Mouse (Mus musculus) midbrain, embryonic 15.5 days (tissue): ENCODE measurements around the gene Vmn1r129. TPM values are rescaled to one million over a fixed set of nuclear protein-coding genes. Genes with fewer than 3 reads are reported as not detected.
"Not testable (repeated sequence)": the region's sequence is repeated elsewhere in the genome, so short reads cannot be mapped to it uniquely, and the experiment has no call there.

ENCODE experiments used
- ATAC-seq: fragments of 200-750 bp; cut with Nextera tagmentation; replicated peaks from 2 replicates; pipeline ENCODE4 v1.8.0; 2017; ENCODE audit warnings: moderate TSS enrichment
- H3K27ac ChIP-seq: fragments of 300-500 bp; sonication (generic); 2 replicates; pipeline ENCODE4 v1.5.1; 2015; ENCODE audit warnings: mild to moderate bottlenecking, inconsistent platforms
- H3K27me3 ChIP-seq: fragments of 300-500 bp; sonication (generic); replicated peaks from 2 replicates; pipeline ENCODE4 v1.6.1; 2015; ENCODE audit warnings: inconsistent platforms
- H3K36me3 ChIP-seq: fragments of 300-500 bp; sonication (generic); replicated peaks from 2 replicates; pipeline ENCODE4 v1.6.1; 2015; ENCODE audit warnings: inconsistent platforms
- H3K4me1 ChIP-seq: fragments of 300-500 bp; sonication (generic); 2 replicates; pipeline ENCODE4 v1.6.1; 2015; ENCODE audit warnings: inconsistent platforms
- H3K4me2 ChIP-seq: fragments of 300-500 bp; sonication (generic); 2 replicates; pipeline ENCODE4 v1.6.1; 2015; ENCODE audit warnings: inconsistent platforms, mild to moderate bottlenecking, moderate library complexity
- H3K4me3 ChIP-seq: fragments of 300-500 bp; sonication (generic); 2 replicates; pipeline ENCODE4 v1.5.1; 2015; ENCODE audit warnings: mild to moderate bottlenecking, inconsistent platforms
- H3K9ac ChIP-seq: fragments of 300-500 bp; sonication (generic); 2 replicates; pipeline ENCODE4 v1.6.1; 2015; ENCODE audit warnings: mild to moderate bottlenecking, inconsistent platforms
- H3K9me3 ChIP-seq: fragments of 300-500 bp; sonication (generic); 2 replicates; pipeline ENCODE4 v1.6.1; 2016; ENCODE audit warnings: inconsistent platforms
- WGBS: fragments of 180-500 bp; shearing (Covaris S2); methylation state at CpG from one replicate; pipeline ENCODE4 v1.1.7; 2015; ENCODE audit warnings: mixed read lengths; 5-methylcytosine and 5-hydroxymethylcytosine counted together
- polyA plus RNA-seq: library from polyadenylated mRNA; unstranded; fragments of >200 nt; fragmentation: Nextera tagmentation; extraction: Ambion mirVana; gene quantifications from 2 replicates; pipeline ENCODE4 v1.2.1, GENCODE M21; 2015

The Vmn1r129 gene
- polyA plus RNA-seq: not detected in 2 replicates

DNA sequence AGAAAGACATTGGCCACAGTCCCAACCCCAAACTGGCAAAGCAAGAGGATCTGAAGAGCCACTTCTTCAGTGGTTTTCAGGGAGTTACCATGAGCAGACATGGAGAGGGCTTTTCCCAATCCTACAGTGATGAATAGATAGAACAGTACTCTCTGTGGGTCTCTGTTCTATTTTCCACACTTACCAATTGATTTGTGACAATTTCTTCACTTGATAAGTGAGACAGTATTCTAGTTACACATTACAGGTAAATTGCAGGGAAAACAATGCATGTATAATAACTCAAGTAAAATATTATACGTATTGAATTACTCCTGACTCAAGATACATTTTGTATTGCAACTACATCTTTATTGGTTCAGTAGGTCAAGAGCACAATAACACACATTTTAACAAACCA, at the start of gene Vmn1r129:
Gene Vmn1r129 (minus strand): TSS at position 101 of the 400 bp plus-strand sequence.
- not testable (repeated sequence) for H3K4me2 ChIP-seq, H3K9me3 ChIP-seq, H3K4me1 ChIP-seq, ATAC-seq, H3K4me3 ChIP-seq, H3K27me3 ChIP-seq, H3K9ac ChIP-seq, H3K36me3 ChIP-seq, H3K27ac ChIP-seq
- WGBS: no CpG with 5 or more reads among the region's 1 CpGs

DNA sequence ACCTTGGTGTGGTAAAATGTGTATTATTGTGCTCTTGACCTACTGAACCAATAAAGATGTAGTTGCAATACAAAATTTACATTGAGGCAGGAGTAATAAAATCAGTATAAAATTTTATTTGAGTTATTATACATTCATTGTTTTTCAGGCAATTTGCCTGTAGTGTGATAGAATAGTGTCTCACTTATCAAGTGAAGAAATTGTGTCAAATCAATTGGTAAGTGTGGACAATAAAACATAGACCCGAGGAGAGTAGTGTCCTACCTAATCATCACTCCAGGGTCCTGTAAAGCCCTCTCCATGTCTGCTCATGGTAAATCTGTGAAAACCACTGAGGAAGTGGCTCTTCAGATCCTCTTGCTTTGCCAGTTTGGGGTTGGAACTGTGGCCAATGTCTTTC, 12.0 kb downstream of the Vmn1r129 start, which contains the start of gene Vmn1r128:
Gene Vmn1r128 (plus strand): TSS at position 301 of the 400 bp plus-strand sequence.
- 73% methylated on average over 1 of the region's 1 CpGs for WGBS
- not testable (repeated sequence) for H3K36me3 ChIP-seq, H3K4me2 ChIP-seq, H3K9me3 ChIP-seq, H3K4me3 ChIP-seq, H3K9ac ChIP-seq, ATAC-seq, H3K4me1 ChIP-seq, H3K27me3 ChIP-seq, H3K27ac ChIP-seq

DNA sequence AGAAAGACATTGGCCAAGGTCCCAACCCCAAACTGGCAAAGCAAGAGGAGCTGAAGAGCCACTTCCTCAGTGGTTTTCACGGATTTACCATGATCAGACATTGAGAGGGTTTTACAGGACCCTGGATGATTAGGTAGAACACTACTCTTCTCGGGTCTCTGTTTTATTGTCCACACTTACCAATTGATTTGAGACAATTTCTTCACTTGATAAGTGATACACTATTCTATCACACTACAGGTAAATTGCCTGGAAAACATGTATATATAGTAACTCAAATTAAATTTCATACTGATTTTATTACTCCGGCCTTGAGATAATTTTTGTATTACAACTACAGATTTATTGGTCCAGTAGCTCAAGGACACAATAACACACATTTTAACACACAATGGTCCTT, 41.3 kb downstream of the Vmn1r129 start, which contains the start of gene Vmn1r127:
Gene Vmn1r127 (minus strand): TSS at position 101 of the 400 bp plus-strand sequence.
- no CpG with 5 or more reads among the region's 3 CpGs for WGBS

More for the DNA sequence above, 41.3 kb downstream of the Vmn1r129 start, which contains the start of gene Vmn1r127:
- H3K4me3 ChIP-seq, H3K4me1 ChIP-seq, H3K27ac ChIP-seq, H3K36me3 ChIP-seq, H3K4me2 ChIP-seq, ATAC-seq, H3K27me3 ChIP-seq, H3K9me3 ChIP-seq, H3K9ac ChIP-seq: not testable (repeated sequence)

Other genes with a start within 250 kb of the Vmn1r129 start
- not detected in 2 replicates for gene Vmn1r122, start 227.2 kb downstream of the Vmn1r129 start, polyA plus RNA-seq
- gene Vmn1r123, start 199.1 kb downstream of the Vmn1r129 start, polyA plus RNA-seq: not detected in 2 replicates
- gene Gm5157, start 170.9 kb downstream of the Vmn1r129 start, polyA plus RNA-seq: not detected in 2 replicates
- not detected in 2 replicates for gene Vmn1r124, start 100.7 kb downstream of the Vmn1r129 start, polyA plus RNA-seq
- gene Vmn1r125, start 89.1 kb downstream of the Vmn1r129 start, polyA plus RNA-seq: not detected in 2 replicates
- not detected in 2 replicates for gene Vmn1r126, start 59.8 kb downstream of the Vmn1r129 start, polyA plus RNA-seq
- not detected in 2 replicates for gene Vmn1r127, start 41.4 kb downstream of the Vmn1r129 start, polyA plus RNA-seq
- gene Vmn1r128, start 11.9 kb downstream of the Vmn1r129 start, polyA plus RNA-seq: not detected in 2 replicates
- gene Gm6882, start 71.5 kb upstream of the Vmn1r129 start, polyA plus RNA-seq: not detected in 2 replicates
- gene Vmn1r130, start 150.5 kb upstream of the Vmn1r129 start, polyA plus RNA-seq: not detected in 2 replicates
- not detected in 2 replicates for gene Vmn1r131, start 184.8 kb upstream of the Vmn1r129 start, polyA plus RNA-seq